Mouse (Mus musculus) stomach, postnatal 0 days (tissue): ENCODE data around the gene Gm28305. TPM values are rescaled to one million over a fixed set of nuclear protein-coding genes. Genes with fewer than 3 reads are reported as not detected.

Experiments used
- ATAC-seq: fragments of 200-750 bp; cut with Nextera tagmentation; 2 replicates; pipeline ENCODE4 v1.8.0; 2017; ENCODE audit not compliant: low FRiP score, low TSS enrichment
- DNase-seq: peaks from one replicate; pipeline ENCODE4 v3.0.0-alpha.2; 2016; ENCODE audit warnings: low spot score
- H3K27ac ChIP-seq: fragments of 300-500 bp; sonication (generic); replicated peaks from 2 replicates; pipeline ENCODE4 v1.5.1; 2014; ENCODE audit warnings: mild to moderate bottlenecking, control low read depth
- H3K27me3 ChIP-seq: fragments of 300-500 bp; sonication (generic); 2 replicates; pipeline ENCODE4 v1.6.1; 2014; ENCODE audit warnings: low read length; ENCODE audit not compliant: control insufficient read depth, insufficient read depth
- H3K36me3 ChIP-seq: fragments of 300-500 bp; sonication (generic); 2 replicates; pipeline ENCODE4 v1.6.1; 2014; ENCODE audit warnings: low read length, mixed read lengths; ENCODE audit not compliant: control insufficient read depth, insufficient read depth
- H3K4me1 ChIP-seq: fragments of 300-500 bp; sonication (generic); replicated peaks from 2 replicates; pipeline ENCODE4 v1.6.1; 2014; ENCODE audit warnings: antibody characterized with exemption; ENCODE audit not compliant: control insufficient read depth, insufficient read depth
- H3K4me2 ChIP-seq: fragments of 300-500 bp; sonication (generic); replicated peaks from 2 replicates; pipeline ENCODE4 v1.6.1; 2014; ENCODE audit warnings: low read depth, mild to moderate bottlenecking, control low read depth, moderate library complexity
- H3K4me3 ChIP-seq: fragments of 300-500 bp; sonication (generic); 2 replicates; pipeline ENCODE4 v1.5.1; 2014; ENCODE audit warnings: low read depth, low read length, control low read depth
- H3K9ac ChIP-seq: fragments of 300-500 bp; sonication (generic); 2 replicates; pipeline ENCODE4 v1.6.1; 2014; ENCODE audit warnings: mild to moderate bottlenecking, low read length, control low read depth, mixed read lengths
- H3K9me3 ChIP-seq: fragments of 300-500 bp; sonication (generic); 2 replicates; pipeline ENCODE4 v1.6.1; 2016; ENCODE audit warnings: low read length; ENCODE audit not compliant: control insufficient read depth
- CTCF ChIP-seq: IDR thresholded peaks from 2 replicates; pipeline ENCODE4 v1.5.1; 2016; ENCODE audit warnings: antibody characterized with exemption, low read depth, mild to moderate bottlenecking, moderate library complexity
- EP300 ChIP-seq: optimal IDR thresholded peaks from 2 replicates; pipeline ENCODE3; 2016; ENCODE audit warnings: antibody characterized with exemption
- WGBS: fragments of 180-500 bp; shearing (Covaris S2); extraction: QIAGEN DNeasy Blood & Tissue Kit; methylation state at CpG from one replicate; pipeline ENCODE4 v1.1.7; 2014; 5-methylcytosine and 5-hydroxymethylcytosine counted together
- polyA plus RNA-seq: library from polyadenylated mRNA; unstranded; fragments of >200 nt; fragmentation: Nextera tagmentation; extraction: Ambion mirVana; gene quantifications from 2 replicates; pipeline ENCODE4 v1.2.1, GENCODE M21; 2015

Gm28305 gene
- polyA plus RNA-seq, 1 experiment from 2014 or later: not detected

GRCm38 (mm10) chr9:104063244-104063961 is 22.9 kb downstream of the Gm28305 start, which contains the start of gene Acad11:
Gene Acad11 (plus strand): TSS chr9:104063377.
- TF ChIP-seq EP300 (no peak), CTCF (no peak)
- Histone ChIP-seq H3K4me3 (peak within 1 kb of the TSS; percentile 98), H3K4me1 (0 out of 2 replicates have a peak, but pooled peaks cover 6% of the 10 kb centered on the region), H3K9me3 (no peaks in the 10 kb centered on the region), H3K27me3 (no peaks in the 10 kb centered on the region), H3K9ac (peak within 1 kb of the TSS; percentile 88), H3K27ac (peak within 1 kb of the TSS; percentile 79), H3K36me3 (peaks cover 9% of the 10 kb centered on the region), H3K4me2 (peak within 1 kb of the TSS; percentile 74)
- peak; percentile 96 for ATAC-seq
- under 1% methylated on average over 29 of the region's 30 CpGs for WGBS
- DNase-seq: peak; percentile 91

- peaks cover 8% of the 10 kb centered on the region for H3K36me3 ChIP-seq
- H3K27me3 ChIP-seq: no peaks in the 10 kb centered on the region
- H3K27ac ChIP-seq: no peak overlapping the region
- no peak overlapping the region for H3K4me2 ChIP-seq
- no peaks in the 10 kb centered on the region for H3K9me3 ChIP-seq
- ATAC-seq: no peak
- 15% methylated on average over 1 of the region's 1 CpGs for WGBS
- H3K9ac ChIP-seq: no peak overlapping the region
- no peak overlapping the region for H3K4me3 ChIP-seq
- no peak for DNase-seq
- 0 out of 2 replicates have a peak, but pooled peaks cover 6% of the 10 kb centered on the region for H3K4me1 ChIP-seq
- TF ChIP-seq EP300 (no peak), CTCF (no peak)
These were observed 24.1 kb downstream of the Gm28305 start for GRCm38 (mm10) chr9:104064571-104064970.

- Histone ChIP-seq H3K4me3 (no peak overlapping the region), H3K9ac (no peak overlapping the region), H3K4me2 (no peak overlapping the region), H3K9me3 (no peaks in the 10 kb centered on the region), H3K4me1 (no peaks in the 10 kb centered on the region), H3K27ac (no peak overlapping the region), H3K27me3 (no peaks in the 10 kb centered on the region), H3K36me3 (no peaks in the 10 kb centered on the region)
- 73% methylated on average over 4 of the region's 4 CpGs for WGBS
- DNase-seq (no peak), ATAC-seq (no peak)
- no peak for TF ChIP-seq EP300
- TF ChIP-seq CTCF: no peak
These were observed 29.8 kb downstream of the Gm28305 start for GRCm38 (mm10) chr9:104070241-104070640.

- no peak overlapping the region for H3K27ac ChIP-seq
- 66% methylated on average over 8 of the region's 8 CpGs for WGBS
- no peak overlapping the region for H3K4me2 ChIP-seq
- no peaks in the 10 kb centered on the region for H3K27me3 ChIP-seq
- ATAC-seq (no peak; the same call in 1 of the 2 replicates), DNase-seq (no peak)
- H3K4me1 ChIP-seq: no peaks in the 10 kb centered on the region
- H3K4me3 ChIP-seq: no peak overlapping the region
- no peaks in the 10 kb centered on the region for H3K36me3 ChIP-seq
- no peaks in the 10 kb centered on the region for H3K9me3 ChIP-seq
- TF ChIP-seq EP300 (no peak), CTCF (no peak)
- no peak overlapping the region for H3K9ac ChIP-seq
These were observed 30.6 kb downstream of the Gm28305 start for GRCm38 (mm10) chr9:104070863-104071604.

- no peak for ATAC-seq
- no peak overlapping the region for H3K27ac ChIP-seq
- no peaks in the 10 kb centered on the region for H3K36me3 ChIP-seq
- no peaks in the 10 kb centered on the region for H3K9me3 ChIP-seq
- no peak for DNase-seq
- no peak overlapping the region for H3K9ac ChIP-seq
- no peak overlapping the region for H3K4me3 ChIP-seq
- TF ChIP-seq EP300 (no peak), CTCF (peak; percentile 75)
- H3K4me1 ChIP-seq: no peaks in the 10 kb centered on the region
- no peak overlapping the region for H3K4me2 ChIP-seq
- no peaks in the 10 kb centered on the region for H3K27me3 ChIP-seq
- 69% methylated on average over 2 of the region's 2 CpGs for WGBS
These were observed 35.3 kb downstream of the Gm28305 start for GRCm38 (mm10) chr9:104075808-104076207.

- Histone ChIP-seq H3K36me3 (0 out of 2 replicates have a peak, but pooled peaks cover 3% of the 10 kb centered on the region), H3K9me3 (no peaks in the 10 kb centered on the region), H3K27me3 (no peaks in the 10 kb centered on the region), H3K27ac (no peak overlapping the region), H3K4me1 (no peaks in the 10 kb centered on the region), H3K9ac (no peak overlapping the region), H3K4me2 (no peak overlapping the region), H3K4me3 (no peak overlapping the region)
- DNase-seq (no peak), ATAC-seq (no peak)
- TF ChIP-seq CTCF: no peak
- no peak for TF ChIP-seq EP300
- 100% methylated on average over 1 of the region's 1 CpGs for WGBS
These were observed 38.3 kb downstream of the Gm28305 start for GRCm38 (mm10) chr9:104078780-104079179.
